Mouse (Mus musculus) CD4-positive helper T cell, adult 2 months (primary cell): Measurements from ENCODE around the gene Pitpnm2.

Source experiments
- DNase-seq: peaks from one replicate; pipeline ENCODE4 v3.0.0-alpha.2; 2012; ENCODE audit warnings: low read depth, missing footprints, low spot score

Pitpnm2 gene

GRCm38 (mm10) chr5:124095077-124095581 is 154.4 kb downstream of the Pitpnm2 start:
- DNase-seq = no peak

GRCm38 (mm10) chr5:124093852-124094604 is 155.5 kb downstream of the Pitpnm2 start:
- no peak for DNase-seq

GRCm38 (mm10) chr5:124093120-124093794 is 156.3 kb downstream of the Pitpnm2 start:
- no peak for DNase-seq

GRCm38 (mm10) chr5:124091951-124092406 is 157.6 kb downstream of the Pitpnm2 start:
- no peak for DNase-seq

GRCm38 (mm10) chr5:124089868-124090267 is 159.7 kb downstream of the Pitpnm2 start:
- DNase-seq = no peak

GRCm38 (mm10) chr5:124086876-124087275 is 162.7 kb downstream of the Pitpnm2 start:
- no peak for DNase-seq

- no peak for DNase-seq
Measured at GRCm38 (mm10) chr5:124085513-124085912, 164.0 kb downstream of the Pitpnm2 start.

GRCm38 (mm10) chr5:124084588-124085173 is 164.9 kb downstream of the Pitpnm2 start:
- peak; percentile 85 for DNase-seq

- peak; percentile 88 for DNase-seq
Measured at GRCm38 (mm10) chr5:124083850-124084587, 165.5 kb downstream of the Pitpnm2 start.

GRCm38 (mm10) chr5:124082941-124083688 is 166.4 kb downstream of the Pitpnm2 start:
- peak; percentile 60 for DNase-seq

- peak; percentile 27 for DNase-seq
Measured at GRCm38 (mm10) chr5:124082447-124082846, 167.1 kb downstream of the Pitpnm2 start.

- DNase-seq = peak; percentile 75
Measured at GRCm38 (mm10) chr5:124079880-124080279, 169.7 kb downstream of the Pitpnm2 start.

- peak; percentile 82 for DNase-seq
Measured at GRCm38 (mm10) chr5:124078794-124079416, 170.7 kb downstream of the Pitpnm2 start.

GRCm38 (mm10) chr5:124077856-124078460 is 171.6 kb downstream of the Pitpnm2 start:
- peak; percentile 58 for DNase-seq

GRCm38 (mm10) chr5:124077241-124077640 is 172.3 kb downstream of the Pitpnm2 start:
- peak; percentile 32 for DNase-seq

GRCm38 (mm10) chr5:124076559-124076958 is 173.0 kb downstream of the Pitpnm2 start:
- DNase-seq = peak; percentile 29

- peak; percentile 83 for DNase-seq
Measured at GRCm38 (mm10) chr5:124075716-124076115, 173.8 kb downstream of the Pitpnm2 start.

- DNase-seq = peak; percentile 92
Measured at GRCm38 (mm10) chr5:124074845-124075307, 174.7 kb downstream of the Pitpnm2 start.

GRCm38 (mm10) chr5:124073682-124074081 is 175.9 kb downstream of the Pitpnm2 start:
- DNase-seq = no peak

- DNase-seq = no peak
Measured at GRCm38 (mm10) chr5:124069657-124070056, 179.9 kb downstream of the Pitpnm2 start.
